Mouse (Mus musculus) thymus, adult 2 months (tissue): ENCODE data around the gene Nsmce3.
A peak's percentile ranks its signal among the peaks of the same experiment; 100 is the strongest.

Experiments
- CTCF ChIP-seq: fragments of 200-500 bp; IDR thresholded peaks from 2 replicates; pipeline ENCODE4 v1.5.1; 2012; ENCODE audit warnings: mild to moderate bottlenecking, control low read depth, low read length, moderate library complexity, borderline replicate concordance; ENCODE audit not compliant: control insufficient read depth, poor library complexity, insufficient read depth; ENCODE audit errors: extremely low read depth
- POLR2A ChIP-seq: fragments of 200-500 bp; IDR thresholded peaks from 2 replicates; pipeline ENCODE4 v1.6.1; 2012; ENCODE audit warnings: mild to moderate bottlenecking, low read length, control low read depth, moderate library complexity; ENCODE audit not compliant: control insufficient read depth, poor library complexity, insufficient read depth; ENCODE audit errors: extremely low read depth

- TF ChIP-seq CTCF (peak; percentile 57; the same call in 1 of the 2 replicates), POLR2A (peak; percentile 78)
Measured at GRCm38 (mm10) chr7:64872743-64873241, at the start of gene Nsmce3.
